Comparison of ENCODE assay signal across 12 mouse cellular contexts in genomic region chr10:4390550-4390949, GRCm38 (mm10). TPM values are rescaled to one million over a fixed set of nuclear protein-coding genes. Genes with fewer than 3 reads are reported as not detected.
DNase-seq lines count a peak whose midpoint lies in the region; ATAC-seq and TF ChIP-seq lines count a peak whose summit lies in the region.
"Had no signal": no experiment of that assay in that cellular context is flagged by ENCODE, and none has a peak within 500 bp of the region (broad histone marks: within the 10 kb centered on the region; RNA-seq: fewer than 3 reads in every experiment).

No protein-coding gene starts in this region.

- ATAC-seq in heart, embryonic 12.5 days (ENCODE audit: insufficient number of reproducible peaks, low FRiP score): no peak
- no peak for ATAC-seq in liver, embryonic 12.5 days
- no peak for ATAC-seq in hindbrain, embryonic 15.5 days (ENCODE audit: low FRiP score, low read depth)
- ATAC-seq: activated CD4-positive, CD25-positive, alpha-beta regulatory T cell, adult 4 months had no signal

- DNase-seq in heart, adult 18-20 months: no peak
- DNase-seq in liver, adult 2 months (ENCODE audit: extremely low read depth, low read depth, low spot score): peak; percentile 35
- DNase-seq in retina, postnatal 1 day: no peak
- DNase-seq: cerebellum, adult 11-12 months; kidney, adult 2 months; thymus, postnatal 14 days had no signal

- peaks cover 21% of the 10 kb centered on the region for H3K36me3 ChIP-seq in heart, embryonic 12.5 days
- H3K36me3 ChIP-seq in liver, adult 2 months (ENCODE audit: control insufficient read depth, insufficient read depth, low read length): peaks cover 3% of the 10 kb centered on the region
- H3K36me3 ChIP-seq in liver, embryonic 12.5 days: peaks cover 32% of the 10 kb centered on the region
- peaks cover 73% of the 10 kb centered on the region for H3K36me3 ChIP-seq in E14TG2a.4 (ENCODE audit: insufficient read depth, low read length)
- H3K36me3 ChIP-seq in hindbrain, embryonic 15.5 days: no peaks in the 10 kb centered on the region

- H3K27me3 ChIP-seq in heart, embryonic 12.5 days (replicated peaks): no peaks in the 10 kb centered on the region
- no peaks in the 10 kb centered on the region for H3K27me3 ChIP-seq in liver, adult 2 months (ENCODE audit: control insufficient read depth, insufficient read depth, low read length)
- H3K27me3 ChIP-seq in liver, embryonic 12.5 days (replicated peaks): no peaks in the 10 kb centered on the region
- no peaks in the 10 kb centered on the region for H3K27me3 ChIP-seq in E14TG2a.4 (ENCODE audit: insufficient read depth, low read length)
- H3K27me3 ChIP-seq in hindbrain, embryonic 15.5 days: no peaks in the 10 kb centered on the region
- H3K27me3 ChIP-seq: midbrain, embryonic 12.5 days had no signal

- H3K27ac ChIP-seq in heart, embryonic 12.5 days (ENCODE audit: poor library complexity, severe bottlenecking): no peak overlapping the region
- H3K27ac ChIP-seq in liver, adult 2 months (replicated peaks; ENCODE audit: insufficient read depth, low read depth, low read length): 0 out of 2 replicates have a peak overlapping the region, but pooled peaks have one; percentile 35
- no peak overlapping the region for H3K27ac ChIP-seq in liver, embryonic 12.5 days
- no peak overlapping the region for H3K27ac ChIP-seq in hindbrain, embryonic 15.5 days (replicated peaks)
- H3K27ac ChIP-seq: midbrain, embryonic 12.5 days had no signal

- H3K4me2 ChIP-seq in heart, embryonic 12.5 days: 0 out of 2 replicates have a peak overlapping the region, but pooled peaks have one; percentile 1
- no peak overlapping the region for H3K4me2 ChIP-seq in liver, embryonic 12.5 days
- peak overlapping the region; percentile 17; the same call in 1 of the 2 replicates for H3K4me2 ChIP-seq in hindbrain, embryonic 15.5 days

- peaks cover 38% of the 10 kb centered on the region for H3K4me1 ChIP-seq in heart, embryonic 12.5 days (replicated peaks)
- H3K4me1 ChIP-seq in liver, adult 2 months (ENCODE audit: control insufficient read depth, insufficient read depth, low read length): peaks cover 36% of the 10 kb centered on the region
- H3K4me1 ChIP-seq in liver, embryonic 12.5 days: peaks cover 58% of the 10 kb centered on the region
- H3K4me1 ChIP-seq in E14TG2a.4 (replicated peaks; ENCODE audit: low read depth, low read length): peaks cover 74% of the 10 kb centered on the region
- peaks cover 44% of the 10 kb centered on the region for H3K4me1 ChIP-seq in hindbrain, embryonic 15.5 days (replicated peaks)

- no peak for TF ChIP-seq CTCF in liver, adult 2 months (IDR thresholded peaks at IDR 0.05; ENCODE audit: low read depth, low read length)
- no peak for TF ChIP-seq CTCF in E14TG2a.4 (conservative IDR thresholded peaks at IDR 0.05; ENCODE audit: low read length)

- peaks cover 38% of the 10 kb centered on the region; the same call in 1 of the 2 replicates for H3K79me2 ChIP-seq in liver, adult 2 months (ENCODE audit: control insufficient read depth, insufficient read depth, low read length)

- TF ChIP-seq POLR2A in liver, adult 2 months (IDR thresholded peaks at IDR 0.05; ENCODE audit: extremely low read depth, insufficient read depth, low read length): no peak

- H3K4me3 ChIP-seq in heart, embryonic 12.5 days: no peak overlapping the region
- H3K4me3 ChIP-seq in liver, adult 2 months (ENCODE audit: insufficient read depth, low read depth, low read length): no peak overlapping the region
- no peak overlapping the region for H3K4me3 ChIP-seq in liver, embryonic 12.5 days
- peak overlapping the region; percentile 18; the same call in 1 of the 2 replicates for H3K4me3 ChIP-seq in E14TG2a.4 (replicated peaks; ENCODE audit: low read length)
- H3K4me3 ChIP-seq in hindbrain, embryonic 15.5 days: peak overlapping the region; percentile 1; the same call in 1 of the 2 replicates

- H3K9ac ChIP-seq in heart, embryonic 12.5 days: no peak overlapping the region
- no peak overlapping the region for H3K9ac ChIP-seq in liver, adult 2 months (ENCODE audit: low read depth, low read length)
- no peak overlapping the region; the same call in 1 of the 2 replicates for H3K9ac ChIP-seq in liver, embryonic 12.5 days
- H3K9ac ChIP-seq in hindbrain, embryonic 15.5 days: no peak overlapping the region

- 59% methylated on average over 2 of the region's 2 CpGs for WGBS in heart, embryonic 12.5 days
- WGBS in liver, adult 2 months: 32% methylated on average over 2 of the region's 2 CpGs
- WGBS in liver, embryonic 12.5 days (ENCODE audit: insufficient replicate concordance): 58% methylated on average over 2 of the region's 2 CpGs
- WGBS in hindbrain, embryonic 15.5 days: 76% methylated on average over 2 of the region's 2 CpGs

- H3K9me3 ChIP-seq in heart, embryonic 12.5 days (replicated peaks): no peaks in the 10 kb centered on the region
- H3K9me3 ChIP-seq in liver, embryonic 12.5 days (replicated peaks): no peaks in the 10 kb centered on the region
- H3K9me3 ChIP-seq in E14TG2a.4 (ENCODE audit: low read length): no peaks in the 10 kb centered on the region
- no peaks in the 10 kb centered on the region for H3K9me3 ChIP-seq in hindbrain, embryonic 15.5 days
- H3K9me3 ChIP-seq: midbrain, embryonic 12.5 days had no signal

RNA-seq across cellular contexts. Expression of gene Zbtb2, which starts 2.6 kb away (rescaled TPM):
- polyA plus RNA-seq in heart, embryonic 12.5 days (2016; fragmentation: Nextera tagmentation; extraction: Ambion mirVana): 13.4 and 14.2 TPM in 2 replicates
- 1 to 10 TPM; 5.5 to 6.0 TPM for total RNA-seq in heart, adult 18-20 months (2021)
- total RNA-seq in liver, adult 2 months (2014; rRNA removed): 2.4 and 3.0 TPM in 2 replicates
- 2.5 and 3.4 TPM in 2 replicates for polyA plus RNA-seq in liver, adult 2 months (2012; rRNA removed)
- polyA plus RNA-seq in liver, embryonic 12.5 days (2016; fragmentation: Nextera tagmentation; extraction: Ambion mirVana): 7.4 and 7.5 TPM in 2 replicates
- 14.9 and 15.0 TPM in 2 replicates for polyA plus RNA-seq in hindbrain, embryonic 15.5 days (2015; fragmentation: Nextera tagmentation; extraction: Ambion mirVana)

RNA-seq across cellular contexts. Expression of gene Rmnd1, which starts 41.6 kb away (rescaled TPM):
- polyA plus RNA-seq in heart, embryonic 12.5 days (2016; fragmentation: Nextera tagmentation; extraction: Ambion mirVana): 91.8 and 92.9 TPM in 2 replicates
- 10 to 100 TPM; 65.8 to 66.0 TPM for total RNA-seq in heart, adult 18-20 months (2021)
- 35.2 and 43.1 TPM in 2 replicates for total RNA-seq in liver, adult 2 months (2014; rRNA removed)
- polyA plus RNA-seq in liver, adult 2 months (2012; rRNA removed): 33.7 and 35.7 TPM in 2 replicates
- polyA plus RNA-seq in liver, embryonic 12.5 days (2016; fragmentation: Nextera tagmentation; extraction: Ambion mirVana): 27.7 and 32.7 TPM in 2 replicates
- 47.0 and 49.1 TPM in 2 replicates for polyA plus RNA-seq in hindbrain, embryonic 15.5 days (2015; fragmentation: Nextera tagmentation; extraction: Ambion mirVana)

RNA-seq across cellular contexts. Expression of gene Armt1, which starts 41.7 kb away (rescaled TPM):
- polyA plus RNA-seq in heart, embryonic 12.5 days (2016; fragmentation: Nextera tagmentation; extraction: Ambion mirVana): 17.5 and 19.4 TPM in 2 replicates
- total RNA-seq in heart, adult 18-20 months (2021): 10 to 100 TPM in 1 of 2 experiments, 1 to 10 TPM in 1; 8.8 to 10.1 TPM
- total RNA-seq in liver, adult 2 months (2014; rRNA removed): 8.1 and 9.9 TPM in 2 replicates
- 6.0 and 9.0 TPM in 2 replicates for polyA plus RNA-seq in liver, adult 2 months (2012; rRNA removed)
- 23.6 and 23.9 TPM in 2 replicates for polyA plus RNA-seq in liver, embryonic 12.5 days (2016; fragmentation: Nextera tagmentation; extraction: Ambion mirVana)
- polyA plus RNA-seq in hindbrain, embryonic 15.5 days (2015; fragmentation: Nextera tagmentation; extraction: Ambion mirVana): 10.3 and 10.8 TPM in 2 replicates

Comparison
In these comparisons a context has a peak if more than half of its experiments do, and no peak if none do; other contexts are left out.
1. H3K4me3 ChIP-seq: peak in E14TG2a.4 (single experiment) and hindbrain, embryonic 15.5 days (single experiment); none in heart, embryonic 12.5 days (single experiment), liver, adult 2 months (single experiment) and liver, embryonic 12.5 days (single experiment).